Mouse (Mus musculus): Measurements from ENCODE around the gene St7. TPM values are rescaled to one million over a fixed set of nuclear protein-coding genes. Genes with fewer than 3 reads are reported as not detected.

The St7 gene
- polyA plus RNA-seq, 1 experiment from 2014 or later: 39.3 TPM

GRCm38 (mm10) chr6:17906289-17906688, 213.6 kb downstream of the St7 start:
- ATAC-seq (ENCODE audit: low read depth): peak; percentile 69
- Histone ChIP-seq H3K27me3 (ENCODE audit: control insufficient read depth, insufficient read depth, low read depth, low read length) (no peaks in the 10 kb centered on the region), H3K4me1 (replicated peaks; ENCODE audit: control insufficient read depth, insufficient read depth, low read length) (peaks cover 24% of the 10 kb centered on the region), H3K36me3 (ENCODE audit: control insufficient read depth, insufficient read depth, low read length) (0 out of 2 replicates have a peak, but pooled peaks cover 2% of the 10 kb centered on the region), H3K9me3 (ENCODE audit: control insufficient read depth, low read length) (no peaks in the 10 kb centered on the region), H3K4me3 (ENCODE audit: low read length) (no peak overlapping the region), H3K27ac (ENCODE audit: low read length) (peak overlapping the region; percentile 54; the same call in 1 of the 2 replicates), H3K4me2 (ENCODE audit: low read depth, low read length) (no peak overlapping the region), H3K9ac (ENCODE audit: low read length) (peak overlapping the region; percentile 18; the same call in 1 of the 2 replicates)
- WGBS: 31% methylated on average over 6 of the region's 6 CpGs

DNA sequence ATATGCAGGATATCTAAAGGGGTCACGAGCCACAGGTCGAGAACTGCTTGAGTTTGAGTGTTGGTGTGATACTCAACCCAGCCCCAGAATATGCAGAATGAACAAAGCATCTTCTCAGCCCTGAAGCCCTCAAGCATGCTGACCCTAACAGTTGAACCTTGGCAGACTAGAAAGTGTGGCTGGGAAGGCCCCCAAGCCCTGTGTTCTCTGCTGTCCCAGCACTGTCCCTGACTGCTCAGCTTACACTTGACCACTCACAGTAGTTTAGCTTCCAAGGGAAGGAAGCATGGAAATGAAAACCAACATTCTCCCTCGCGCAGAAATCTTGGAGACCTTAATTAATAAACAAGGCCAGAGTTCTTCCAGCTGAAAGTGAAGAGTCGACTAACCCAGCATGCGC, 219.6 kb downstream of the St7 start:
- Histone ChIP-seq H3K4me3 (ENCODE audit: low read length) (no peak overlapping the region), H3K4me1 (replicated peaks; ENCODE audit: control insufficient read depth, insufficient read depth, low read length) (peaks cover 6% of the 10 kb centered on the region; the same call in 1 of the 2 replicates), H3K4me2 (ENCODE audit: low read depth, low read length) (no peak overlapping the region), H3K27ac (ENCODE audit: low read length) (peak overlapping the region; percentile 9; the same call in 1 of the 2 replicates), H3K27me3 (ENCODE audit: control insufficient read depth, insufficient read depth, low read depth, low read length) (no peaks in the 10 kb centered on the region), H3K9me3 (ENCODE audit: control insufficient read depth, low read length) (no peaks in the 10 kb centered on the region), H3K9ac (ENCODE audit: low read length) (no peak overlapping the region), H3K36me3 (ENCODE audit: control insufficient read depth, insufficient read depth, low read length) (0 out of 2 replicates have a peak, but pooled peaks cover 2% of the 10 kb centered on the region)
- 64% methylated on average over 6 of the region's 6 CpGs for whole genome bisulfite sequencing
- ATAC-seq (ENCODE audit: low read depth): peak; percentile 87

DNA sequence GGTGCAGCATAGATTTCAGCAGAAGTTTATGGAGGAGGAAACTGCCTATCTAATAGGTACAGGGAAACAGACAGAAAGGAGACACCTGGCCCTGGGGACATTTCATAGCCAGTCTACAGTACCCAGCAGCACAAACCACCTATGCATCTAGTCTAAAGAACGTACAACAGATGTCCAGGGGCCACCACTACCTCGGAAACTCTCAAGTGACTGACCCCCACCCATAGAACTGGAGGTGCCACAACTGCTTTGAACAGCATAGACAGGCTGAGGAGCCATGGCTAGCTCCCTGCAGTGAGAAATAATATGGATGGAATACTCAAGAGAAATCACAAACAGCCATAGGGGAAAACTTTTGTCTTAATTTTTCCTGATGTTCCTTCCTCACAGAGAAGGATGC, 220.1 kb downstream of the St7 start:
- no peak for ATAC-seq (ENCODE audit: low read depth)
- Histone ChIP-seq H3K9me3 (ENCODE audit: control insufficient read depth, low read length) (no peaks in the 10 kb centered on the region), H3K27me3 (ENCODE audit: control insufficient read depth, insufficient read depth, low read depth, low read length) (no peaks in the 10 kb centered on the region), H3K9ac (ENCODE audit: low read length) (no peak overlapping the region), H3K4me1 (replicated peaks; ENCODE audit: control insufficient read depth, insufficient read depth, low read length) (peaks cover 6% of the 10 kb centered on the region; the same call in 1 of the 2 replicates), H3K27ac (ENCODE audit: low read length) (peak overlapping the region; percentile 9; the same call in 1 of the 2 replicates), H3K36me3 (ENCODE audit: control insufficient read depth, insufficient read depth, low read length) (0 out of 2 replicates have a peak, but pooled peaks cover 2% of the 10 kb centered on the region), H3K4me3 (ENCODE audit: low read length) (no peak overlapping the region), H3K4me2 (ENCODE audit: low read depth, low read length) (no peak overlapping the region)
- 80% methylated on average over 2 of the region's 2 CpGs for WGBS

GRCm38 (mm10) chr6:17913315-17913714, 220.6 kb downstream of the St7 start:
- H3K4me1 ChIP-seq (replicated peaks; ENCODE audit: control insufficient read depth, insufficient read depth, low read length): peaks cover 6% of the 10 kb centered on the region; the same call in 1 of the 2 replicates
- no peaks in the 10 kb centered on the region for H3K9me3 ChIP-seq (ENCODE audit: control insufficient read depth, low read length)
- 94% methylated on average over 1 of the region's 1 CpGs for WGBS
- no peak overlapping the region for H3K9ac ChIP-seq (ENCODE audit: low read length)
- 0 out of 2 replicates have a peak, but pooled peaks cover 2% of the 10 kb centered on the region for H3K36me3 ChIP-seq (ENCODE audit: control insufficient read depth, insufficient read depth, low read length)
- no peak overlapping the region for H3K27ac ChIP-seq (ENCODE audit: low read length)
- no peak overlapping the region for H3K4me3 ChIP-seq (ENCODE audit: low read length)
- H3K4me2 ChIP-seq (ENCODE audit: low read depth, low read length): no peak overlapping the region
- no peak for ATAC-seq (ENCODE audit: low read depth)
- no peaks in the 10 kb centered on the region for H3K27me3 ChIP-seq (ENCODE audit: control insufficient read depth, insufficient read depth, low read depth, low read length)

GRCm38 (mm10) chr6:17914300-17914699, 221.6 kb downstream of the St7 start:
- Histone ChIP-seq H3K27ac (ENCODE audit: low read length) (no peak overlapping the region; the same call in 1 of the 2 replicates), H3K36me3 (ENCODE audit: control insufficient read depth, insufficient read depth, low read length) (0 out of 2 replicates have a peak, but pooled peaks cover 2% of the 10 kb centered on the region), H3K27me3 (ENCODE audit: control insufficient read depth, insufficient read depth, low read depth, low read length) (no peaks in the 10 kb centered on the region), H3K4me2 (ENCODE audit: low read depth, low read length) (no peak overlapping the region), H3K4me1 (replicated peaks; ENCODE audit: control insufficient read depth, insufficient read depth, low read length) (peaks cover 6% of the 10 kb centered on the region; the same call in 1 of the 2 replicates), H3K4me3 (ENCODE audit: low read length) (no peak overlapping the region), H3K9ac (ENCODE audit: low read length) (no peak overlapping the region), H3K9me3 (ENCODE audit: control insufficient read depth, low read length) (no peaks in the 10 kb centered on the region)
- 56% methylated on average over 3 of the region's 3 CpGs for WGBS
- ATAC-seq (ENCODE audit: low read depth): no peak

- Histone ChIP-seq H3K9ac (ENCODE audit: low read length) (no peak overlapping the region), H3K27ac (ENCODE audit: low read length) (no peak overlapping the region), H3K4me2 (ENCODE audit: low read depth, low read length) (no peak overlapping the region), H3K27me3 (ENCODE audit: control insufficient read depth, insufficient read depth, low read depth, low read length) (no peaks in the 10 kb centered on the region), H3K36me3 (ENCODE audit: control insufficient read depth, insufficient read depth, low read length) (0 out of 2 replicates have a peak, but pooled peaks cover 2% of the 10 kb centered on the region), H3K4me3 (ENCODE audit: low read length) (no peak overlapping the region), H3K4me1 (replicated peaks; ENCODE audit: control insufficient read depth, insufficient read depth, low read length) (peaks cover 5% of the 10 kb centered on the region; the same call in 1 of the 2 replicates), H3K9me3 (ENCODE audit: control insufficient read depth, low read length) (no peaks in the 10 kb centered on the region)
- WGBS: 88% methylated on average over 4 of the region's 4 CpGs
- ATAC-seq (ENCODE audit: low read depth): no peak
These were observed 224.5 kb downstream of the St7 start for GRCm38 (mm10) chr6:17917233-17917632.

DNA sequence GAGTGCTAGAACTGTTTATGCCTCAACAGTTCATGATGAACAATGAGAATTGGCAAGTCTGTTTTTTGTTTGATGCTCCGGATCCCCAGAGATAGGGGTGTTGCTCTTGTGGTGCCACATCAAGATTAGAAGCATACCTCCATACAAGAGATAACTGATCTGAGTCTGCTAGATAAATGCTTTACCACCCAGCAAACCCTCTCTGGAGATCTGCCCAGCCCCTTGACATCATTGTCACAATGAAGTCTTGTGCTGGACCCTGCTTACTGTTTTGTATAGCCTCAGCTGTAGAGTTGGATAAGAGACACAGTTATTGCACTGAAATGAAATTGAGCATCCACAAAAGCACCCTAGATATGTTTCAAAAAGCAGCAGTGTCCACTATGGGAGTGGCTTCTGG, 229.4 kb downstream of the St7 start:
- no peaks in the 10 kb centered on the region for H3K9me3 ChIP-seq (ENCODE audit: control insufficient read depth, low read length)
- 59% methylated on average over 1 of the region's 1 CpGs for WGBS
- no peak overlapping the region for H3K9ac ChIP-seq (ENCODE audit: low read length)
- no peaks in the 10 kb centered on the region for H3K27me3 ChIP-seq (ENCODE audit: control insufficient read depth, insufficient read depth, low read depth, low read length)
- no peak overlapping the region for H3K4me3 ChIP-seq (ENCODE audit: low read length)
- 0 out of 2 replicates have a peak, but pooled peaks cover 2% of the 10 kb centered on the region for H3K36me3 ChIP-seq (ENCODE audit: control insufficient read depth, insufficient read depth, low read length)
- H3K27ac ChIP-seq (ENCODE audit: low read length): peak overlapping the region; percentile 41
- H3K4me2 ChIP-seq (ENCODE audit: low read depth, low read length): no peak overlapping the region
- no peak; the same call in none of the 2 replicates for ATAC-seq (ENCODE audit: low read depth)
- peaks cover 9% of the 10 kb centered on the region for H3K4me1 ChIP-seq (replicated peaks; ENCODE audit: control insufficient read depth, insufficient read depth, low read length)

- Histone ChIP-seq H3K4me1 (replicated peaks; ENCODE audit: control insufficient read depth, insufficient read depth, low read length) (peaks cover 12% of the 10 kb centered on the region), H3K9ac (ENCODE audit: low read length) (no peak overlapping the region), H3K36me3 (ENCODE audit: control insufficient read depth, insufficient read depth, low read length) (0 out of 2 replicates have a peak, but pooled peaks cover 2% of the 10 kb centered on the region), H3K9me3 (ENCODE audit: control insufficient read depth, low read length) (no peaks in the 10 kb centered on the region), H3K27me3 (ENCODE audit: control insufficient read depth, insufficient read depth, low read depth, low read length) (no peaks in the 10 kb centered on the region), H3K27ac (ENCODE audit: low read length) (peak overlapping the region; percentile 71), H3K4me2 (ENCODE audit: low read depth, low read length) (no peak overlapping the region), H3K4me3 (ENCODE audit: low read length) (no peak overlapping the region)
- 55% methylated on average over 3 of the region's 3 CpGs for WGBS
- no peak for ATAC-seq (ENCODE audit: low read depth)
These were observed 230.2 kb downstream of the St7 start for GRCm38 (mm10) chr6:17922967-17923366.

- H3K27ac ChIP-seq (ENCODE audit: low read length): peak overlapping the region; percentile 71
- 37% methylated on average over 3 of the region's 3 CpGs for WGBS
These were observed 230.6 kb downstream of the St7 start for GRCm38 (mm10) chr6:17923370-17923769.

More at GRCm38 (mm10) chr6:17923370-17923769, 230.6 kb downstream of the St7 start:
- Histone ChIP-seq H3K4me1 (replicated peaks; ENCODE audit: control insufficient read depth, insufficient read depth, low read length) (peaks cover 14% of the 10 kb centered on the region), H3K4me2 (ENCODE audit: low read depth, low read length) (no peak overlapping the region), H3K27me3 (ENCODE audit: control insufficient read depth, insufficient read depth, low read depth, low read length) (no peaks in the 10 kb centered on the region), H3K4me3 (ENCODE audit: low read length) (no peak overlapping the region), H3K9ac (ENCODE audit: low read length) (no peak overlapping the region), H3K36me3 (ENCODE audit: control insufficient read depth, insufficient read depth, low read length) (0 out of 2 replicates have a peak, but pooled peaks cover 2% of the 10 kb centered on the region), H3K9me3 (ENCODE audit: control insufficient read depth, low read length) (no peaks in the 10 kb centered on the region)
- ATAC-seq (ENCODE audit: low read depth): peak; percentile 26; the same call in 1 of the 2 replicates

Data from lung, embryonic 16.5 days (tissue).